ENCODE assay signal across 14 mouse cellular contexts in the genomic region with DNA sequence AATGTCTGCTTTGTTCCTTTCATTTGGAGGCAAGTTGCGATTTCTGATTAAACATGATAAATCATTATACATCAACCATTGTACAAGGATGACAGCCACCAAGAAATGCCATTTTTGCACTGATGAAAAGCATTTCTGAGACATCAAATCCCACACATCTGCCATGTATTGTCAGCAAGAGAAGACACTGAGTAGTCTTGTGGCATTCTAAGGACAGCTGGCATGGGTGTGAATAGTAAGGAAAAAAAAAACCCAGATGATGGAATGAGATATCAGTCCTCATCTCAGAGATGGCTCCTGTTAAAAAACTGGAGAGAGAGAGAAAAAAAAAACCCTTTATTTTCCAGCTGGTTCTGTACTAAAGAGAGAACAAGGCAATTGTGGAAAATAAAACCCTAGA.
"Had no signal": no experiment of that assay in that cellular context is flagged by ENCODE, and none has a peak within 500 bp of the region (broad histone marks: within the 10 kb centered on the region; RNA-seq: fewer than 3 reads in every experiment).

No protein-coding gene starts in this region.

- DNase-seq: gastrocnemius, postnatal 14 days; gastrocnemius, postnatal 36 days; heart, adult 11 months; heart, adult 2 months; heart, postnatal 14 days; heart, postnatal 36 days; kidney, adult 11 months; kidney, adult 2 months; kidney, adult 9 months; kidney, postnatal 14 days; kidney, postnatal 36 days; left cerebral cortex, postnatal 4 days had no signal

- ATAC-seq: hindbrain, postnatal 0 days; liver, embryonic 12.5 days had no signal
